Mouse (Mus musculus) kidney, adult 2 months (tissue): ENCODE data around the gene Nme4. TPM values are rescaled to one million over a fixed set of nuclear protein-coding genes. Genes with fewer than 3 reads are reported as not detected.
"Not testable (repeated sequence)": the region's sequence is repeated elsewhere in the genome, so short reads cannot be mapped to it uniquely, and the experiment has no call there.

ENCODE experiments used
- DNase-seq: peaks from one replicate; pipeline ENCODE4 v3.0.0; 2021
- H3K27ac ChIP-seq: fragments of 200-500 bp; 2 replicates; pipeline ENCODE4 v1.5.1; 2012; ENCODE audit warnings: low read depth, low read length, control low read depth, inconsistent platforms; ENCODE audit not compliant: insufficient read depth
- H3K27me3 ChIP-seq: fragments of 200-500 bp; replicated peaks from 2 replicates; pipeline ENCODE4 v1.6.1; 2012; ENCODE audit warnings: mild to moderate bottlenecking, moderate library complexity, low read length, inconsistent platforms; ENCODE audit not compliant: control insufficient read depth, insufficient read depth
- H3K36me3 ChIP-seq: fragments of 200-500 bp; 2 replicates; pipeline ENCODE4 v1.6.1; 2012; ENCODE audit warnings: mild to moderate bottlenecking, moderate library complexity, low read length, inconsistent platforms; ENCODE audit not compliant: control insufficient read depth, insufficient read depth
- H3K4me1 ChIP-seq: fragments of 200-500 bp; 2 replicates; pipeline ENCODE4 v1.6.1; 2011; ENCODE audit warnings: low read length; ENCODE audit not compliant: control insufficient read depth, insufficient read depth
- H3K4me3 ChIP-seq: fragments of 200-500 bp; 2 replicates; pipeline ENCODE4 v1.5.1; 2011; ENCODE audit warnings: mild to moderate bottlenecking, low read depth, low read length, control low read depth; ENCODE audit not compliant: insufficient read depth
- CTCF ChIP-seq: fragments of 200-500 bp; conservative IDR thresholded peaks from 2 replicates; pipeline ENCODE4 v1.5.1; 2011; ENCODE audit warnings: low read depth, mild to moderate bottlenecking, control low read depth, low read length, moderate library complexity, mixed read lengths; ENCODE audit not compliant: insufficient read depth, insufficient read length
- POLR2A ChIP-seq: fragments of 200-500 bp; IDR thresholded peaks from one replicate; pipeline ENCODE4 v1.6.1; 2011; ENCODE audit warnings: low read depth, low read length, control low read depth
- WGBS: fragments of 180-500 bp; shearing (Covaris S2); methylation state at CpG from one replicate; pipeline ENCODE4 v1.1.7; 2018; 5-methylcytosine and 5-hydroxymethylcytosine counted together
- polyA plus RNA-seq: library from polyadenylated mRNA; depleted of rRNA; stranded (reverse); fragments of >200 nt; gene quantifications from 2 replicates; pipeline ENCODE4 v1.2.3, GENCODE M21; 2012

The Nme4 gene
- polyA plus RNA-seq, 1 experiment: 45.6 TPM

DNA sequence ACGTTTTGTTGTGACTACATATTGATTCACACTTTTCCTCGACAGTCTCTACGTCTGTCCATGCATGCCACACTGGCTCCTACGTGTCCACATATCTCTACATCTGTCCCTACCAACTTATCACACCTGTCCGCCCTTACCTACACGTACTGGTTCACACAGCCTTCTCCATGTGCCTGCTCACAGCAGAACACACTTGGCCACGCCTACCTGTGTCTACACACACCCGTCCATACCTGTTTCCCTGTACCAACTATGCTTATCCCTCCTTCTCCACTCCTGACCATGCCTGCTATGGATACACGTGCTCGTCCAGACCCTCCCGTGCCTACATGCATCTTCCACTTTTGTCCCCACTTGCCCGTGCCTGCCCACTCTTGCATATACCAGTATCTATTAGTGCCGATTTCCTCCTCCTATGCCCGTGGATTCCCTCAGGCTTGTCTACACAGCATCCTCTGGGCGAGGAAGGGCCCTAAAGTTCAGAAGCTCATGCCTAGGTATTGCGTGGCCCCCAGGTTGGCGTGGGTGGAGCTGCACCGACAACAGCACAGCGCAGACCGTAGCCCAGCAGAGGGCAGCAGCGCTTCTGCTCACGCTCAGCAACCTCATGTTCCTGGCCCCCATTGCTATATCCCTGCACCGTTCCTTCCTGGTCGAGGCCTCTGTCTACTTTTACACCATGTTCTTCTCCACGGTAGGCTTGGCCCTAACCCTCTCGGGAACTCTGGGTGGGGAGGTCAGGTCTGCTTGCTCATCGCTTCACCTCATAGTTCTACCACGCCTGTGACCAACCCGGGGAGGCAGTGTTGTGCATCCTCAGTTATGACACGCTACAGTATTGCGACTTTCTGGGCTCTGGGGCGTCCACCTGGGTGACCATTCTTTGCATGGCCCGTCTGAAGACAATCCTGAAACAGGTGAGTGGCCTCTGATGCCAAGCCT lies 24.6 kb upstream of the Nme4 start:
- Histone ChIP-seq H3K27me3 (no peaks in the 10 kb centered on the region), H3K4me1 (peaks cover 11% of the 10 kb centered on the region), H3K4me3 (no peak overlapping the region), H3K27ac (no peak overlapping the region), H3K36me3 (no peaks in the 10 kb centered on the region)
- WGBS: 40% methylated on average over 33 of the region's 33 CpGs
- TF ChIP-seq CTCF: peak; percentile 84
- no peak for TF ChIP-seq POLR2A
- DNase-seq: peak; percentile 50

DNA sequence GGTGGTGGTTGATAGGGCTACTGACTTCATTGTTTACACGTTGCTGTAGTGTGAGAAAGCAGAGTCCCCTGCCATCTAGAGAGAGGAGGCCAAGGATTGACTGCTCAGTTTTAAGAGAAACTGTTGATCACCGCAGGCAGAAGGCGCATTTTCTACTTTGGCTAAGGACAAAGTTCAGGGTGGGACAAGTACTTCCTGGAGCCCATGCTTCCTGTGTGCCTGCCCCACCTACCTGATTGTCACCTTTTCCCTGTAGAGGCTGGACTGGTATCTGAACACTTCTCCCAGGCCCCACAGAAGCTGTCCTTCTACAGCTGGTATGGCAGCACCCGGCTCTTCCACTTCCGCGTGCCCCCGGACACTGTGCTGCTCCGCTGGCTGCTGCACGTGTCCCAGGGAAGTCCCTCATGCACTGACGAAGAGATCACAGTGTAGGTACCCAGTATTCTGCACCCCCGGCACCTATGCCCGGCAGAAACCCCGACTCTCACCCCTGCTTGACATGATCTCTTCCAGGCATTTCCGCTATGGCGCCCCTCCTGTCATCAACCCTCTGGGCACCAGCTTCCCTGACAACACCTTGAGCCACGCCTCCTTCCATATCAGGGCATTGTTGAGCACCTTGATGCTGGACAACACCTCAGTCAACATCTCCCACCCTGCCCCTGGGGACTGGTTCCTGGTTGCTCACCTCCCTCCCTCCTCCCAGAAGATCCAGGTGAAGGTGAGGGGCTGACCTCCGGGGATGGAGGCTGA lies 21.3 kb upstream of the Nme4 start:
- TF ChIP-seq POLR2A: no peak
- TF ChIP-seq CTCF: no peak
- H3K27me3 ChIP-seq: no peaks in the 10 kb centered on the region
- 67% methylated on average over 17 of the region's 17 CpGs for WGBS
- H3K27ac ChIP-seq: peak overlapping the region; percentile 72
- no peak overlapping the region for H3K4me3 ChIP-seq
- no peaks in the 10 kb centered on the region for H3K36me3 ChIP-seq
- peaks cover 5% of the 10 kb centered on the region for H3K4me1 ChIP-seq
- DNase-seq: no peak

DNA sequence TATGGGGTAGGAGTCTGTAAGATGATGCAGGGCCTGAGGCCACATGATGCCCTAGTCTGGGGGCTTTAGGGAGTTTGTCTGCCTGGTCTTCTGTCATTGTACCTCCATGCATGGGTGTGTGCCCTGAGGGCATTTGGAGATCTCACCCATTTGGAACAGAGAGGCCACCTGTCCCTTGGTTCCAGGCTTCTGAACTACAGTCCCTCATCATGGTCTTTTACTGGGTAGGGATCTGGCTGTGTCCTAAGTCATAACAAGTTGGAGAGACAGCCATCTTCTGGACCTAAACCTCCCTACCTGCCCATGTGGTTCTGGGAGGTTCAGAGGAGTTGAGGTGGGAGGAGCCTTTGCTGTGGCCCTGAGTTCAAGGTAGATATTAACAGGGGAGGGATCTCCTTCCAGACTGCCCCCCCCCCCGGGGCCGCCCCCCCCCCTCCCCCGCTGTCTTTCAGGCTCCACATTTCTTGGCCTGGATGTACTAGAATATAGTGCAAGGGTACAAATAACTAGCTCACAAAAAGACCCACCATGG lies 20.6 kb upstream of the Nme4 start:
- Histone ChIP-seq H3K36me3 (no peaks in the 10 kb centered on the region), H3K4me3 (0 out of 2 replicates have a peak overlapping the region, but pooled peaks have one; percentile 3), H3K27ac (peak overlapping the region; percentile 79), H3K27me3 (no peaks in the 10 kb centered on the region), H3K4me1 (peaks cover 5% of the 10 kb centered on the region)
- TF ChIP-seq CTCF (no peak), POLR2A (no peak)
- 14% methylated on average over 2 of the region's 3 CpGs for WGBS
- DNase-seq: peak; percentile 82

DNA sequence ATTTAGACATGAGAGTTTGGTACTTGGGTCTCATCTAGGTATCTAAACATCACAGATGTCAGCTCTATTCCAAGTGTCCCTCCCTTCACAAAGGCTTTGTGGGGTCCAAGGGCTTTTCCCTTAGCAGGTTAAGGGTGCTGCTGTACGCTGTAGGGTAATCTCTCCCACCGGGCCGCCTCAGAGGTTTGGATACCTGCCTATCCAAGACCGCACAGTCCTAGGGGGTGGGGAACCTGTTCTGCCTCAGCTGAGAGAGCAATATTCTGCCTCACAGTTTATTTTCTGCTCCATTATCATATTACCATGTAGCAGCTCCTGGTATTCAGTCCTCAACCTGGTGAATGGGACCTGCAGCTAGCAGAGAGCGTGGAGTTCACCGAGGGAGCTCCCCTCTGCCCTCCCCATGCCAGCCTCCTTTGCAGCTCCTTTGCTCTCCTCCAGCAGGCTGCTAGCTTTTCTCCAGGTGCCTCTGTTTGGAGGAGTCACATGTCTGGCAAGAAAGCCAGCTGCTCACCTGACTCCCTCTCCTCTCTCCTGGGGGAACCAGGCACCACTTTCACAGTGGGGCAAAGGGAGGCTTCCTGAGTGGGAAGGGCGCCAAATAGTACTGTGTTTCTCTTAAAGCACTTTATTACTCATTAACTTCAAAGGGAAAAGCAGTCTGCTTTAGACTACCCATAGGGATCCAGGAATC lies 19.9 kb upstream of the Nme4 start:
- no peaks in the 10 kb centered on the region for H3K27me3 ChIP-seq
- WGBS: 38% methylated on average over 7 of the region's 7 CpGs
- no peaks in the 10 kb centered on the region for H3K36me3 ChIP-seq
- peaks cover 5% of the 10 kb centered on the region for H3K4me1 ChIP-seq
- H3K4me3 ChIP-seq: peak overlapping the region; percentile 14; the same call in 1 of the 2 replicates
- TF ChIP-seq CTCF (no peak), POLR2A (peak; percentile 73)
- H3K27ac ChIP-seq: peak overlapping the region; percentile 79
- DNase-seq: peak; percentile 97

DNA sequence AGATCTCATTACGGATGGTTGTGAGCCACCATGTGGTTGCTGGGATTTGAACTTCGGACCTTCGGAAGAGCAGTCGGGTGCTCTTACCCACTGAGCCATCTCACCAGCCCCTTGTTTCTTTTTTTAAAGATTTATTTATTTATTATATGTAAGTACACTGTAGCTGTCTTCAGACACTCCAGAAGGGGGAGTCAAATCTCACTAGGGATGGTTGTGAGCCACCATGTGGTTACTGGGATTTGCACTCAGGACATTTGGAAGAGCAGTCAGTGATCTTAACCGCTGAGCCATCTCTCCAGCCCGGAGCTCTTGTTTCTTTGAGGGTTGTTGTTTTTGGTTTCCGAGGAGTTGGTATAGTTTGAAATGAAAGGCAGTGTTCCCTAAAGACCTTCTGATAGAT lies 19.1 kb upstream of the Nme4 start:
- not testable (repeated sequence) for H3K36me3 ChIP-seq, H3K4me1 ChIP-seq, H3K27me3 ChIP-seq
- peak overlapping the region; percentile 14; the same call in 1 of the 2 replicates for H3K4me3 ChIP-seq
- peak overlapping the region; percentile 79 for H3K27ac ChIP-seq
- 58% methylated on average over 7 of the region's 7 CpGs for WGBS
- peak; percentile 40 for DNase-seq

DNA sequence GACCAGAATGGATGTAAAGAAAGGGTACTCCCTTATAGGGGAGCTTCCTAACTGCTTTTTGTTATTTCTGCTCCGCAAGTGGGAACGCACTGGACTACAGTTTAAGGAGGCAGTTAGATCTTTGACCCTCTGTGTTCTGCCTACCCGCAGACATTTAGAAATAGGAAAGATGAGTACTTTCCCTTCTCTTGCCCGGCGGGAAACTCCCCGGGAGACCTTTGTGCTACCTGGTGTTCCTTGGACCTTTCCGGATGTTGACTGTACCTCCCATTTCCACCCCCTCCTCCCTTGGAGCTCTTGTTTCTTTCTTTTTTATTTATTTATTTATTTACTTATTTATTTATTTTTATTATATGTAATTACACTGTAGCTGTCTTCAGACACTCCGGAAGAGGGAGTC lies 18.7 kb upstream of the Nme4 start:
- Histone ChIP-seq H3K27ac (peak overlapping the region; percentile 97), H3K4me3 (peak overlapping the region; percentile 77), H3K36me3 (no peaks in the 10 kb centered on the region), H3K4me1 (peaks cover 5% of the 10 kb centered on the region), H3K27me3 (no peaks in the 10 kb centered on the region)
- WGBS: 16% methylated on average over 8 of the region's 8 CpGs
- no peak for TF ChIP-seq POLR2A
- TF ChIP-seq CTCF: no peak
- peak; percentile 84 for DNase-seq
